In the genomic region with DNA sequence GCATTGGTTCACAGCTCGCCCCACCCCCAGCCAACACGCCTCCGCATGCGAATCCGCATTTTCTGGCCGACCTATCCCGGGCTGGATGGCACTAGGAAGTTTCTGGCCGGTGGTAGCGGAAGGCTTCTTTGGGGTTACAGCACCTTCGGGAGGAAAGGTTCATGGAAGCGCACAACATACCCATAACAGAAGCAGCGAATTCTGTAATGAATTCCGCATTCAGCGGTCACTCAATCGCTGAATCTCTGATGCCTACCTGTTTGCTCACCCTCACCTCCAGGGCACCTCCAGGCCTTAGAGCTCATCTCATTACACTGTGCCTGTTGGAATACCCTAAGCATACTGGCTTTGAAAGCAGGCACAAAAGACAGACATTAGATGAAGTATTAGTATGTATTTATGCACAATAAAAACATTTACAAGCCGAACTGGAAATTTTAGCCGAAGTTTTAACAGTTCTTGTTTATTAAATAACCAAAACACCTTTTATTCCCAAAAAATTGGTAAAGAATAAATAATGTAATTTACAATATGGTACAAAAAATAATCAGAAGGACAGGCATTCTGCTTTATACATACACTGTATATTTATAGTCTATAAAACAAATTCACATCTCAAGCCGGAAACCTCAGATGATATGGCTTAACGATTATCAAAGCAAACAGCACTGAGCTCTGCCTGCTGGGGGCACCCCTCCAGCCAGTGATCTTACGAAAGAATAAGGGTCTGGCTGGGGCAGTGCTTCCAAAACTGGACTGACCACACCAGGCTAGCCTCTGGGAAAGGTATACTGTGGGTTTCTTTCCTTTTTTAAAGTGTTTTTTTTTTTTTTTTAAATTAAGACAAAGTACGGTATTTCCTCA, we compare ENCODE assay signal across 8 mouse cellular contexts. TPM values are rescaled to one million over a fixed set of nuclear protein-coding genes. Genes with fewer than 3 reads are reported as not detected.
DNase-seq lines count a peak whose midpoint lies in the region; ATAC-seq and TF ChIP-seq lines count a peak whose summit lies in the region.

No protein-coding gene starts in this region.

- peak overlapping the region; percentile 83 for H3K4me2 ChIP-seq in heart, embryonic 14.5 days (ENCODE audit: low read length)
- peak overlapping the region; percentile 67 for H3K4me2 ChIP-seq in hindbrain, embryonic 11.5 days (replicated peaks; ENCODE audit: low read depth, low read length)

- POLR2A ChIA-PET in Patski (lab: Charles Lee): no interaction called here

- intact Hi-C loops in heart, postnatal 25 days (cut with DNase I): no loop called here

- CTCF ChIA-PET in Patski (lab: Charles Lee): interaction anchor here (1.1 to 1.8 kb wide), 3 partner anchors 10 to 24 kb away, joined by 3 to 4 read pairs (median 3); a partner anchor contains a TSS

- 16% methylated on average over 21 of the region's 21 CpGs for WGBS in heart, embryonic 14.5 days
- 16% methylated on average over 21 of the region's 21 CpGs for WGBS in hindbrain, embryonic 11.5 days
- 15% methylated on average over 21 of the region's 21 CpGs for WGBS in macrophage (ENCODE audit: missing documents)

- H3K27ac ChIP-seq in heart, embryonic 14.5 days (replicated peaks in 1 of 2; ENCODE audit: control insufficient read depth in 1 of 2, insufficient read depth in 1 of 2, low read depth in 2 of 2, low read length in 2 of 2): no peak overlapping the region
- no peak overlapping the region for H3K27ac ChIP-seq in hindbrain, embryonic 11.5 days (ENCODE audit: low read depth, low read length)
- H3K27ac ChIP-seq in macrophage: no peak overlapping the region

- DNase-seq in heart, postnatal 25 days (ENCODE audit: low spot score): no peak
- no peak for DNase-seq in Patski (ENCODE audit: low read depth, low spot score)
- no peak for DNase-seq in hindbrain, embryonic 11.5 days (ENCODE audit: low spot score)
- DNase-seq in T-cell, adult 2 months (ENCODE audit: low spot score): no peak
- no peak for DNase-seq in urinary bladder, postnatal 14 days (ENCODE audit: low spot score)
- DNase-seq in kidney, adult 11 months: no peak

- H3K4me3 ChIP-seq in heart, embryonic 14.5 days (ENCODE audit: control insufficient read depth in 1 of 2, insufficient read depth in 1 of 2, low read depth in 1 of 2, low read length in 2 of 2): peak overlapping the region; percentile 50 to 80
- H3K4me3 ChIP-seq in hindbrain, embryonic 11.5 days (ENCODE audit: low read depth, low read length): peak overlapping the region; percentile 86
- H3K4me3 ChIP-seq in macrophage (ENCODE audit: inconsistent target): peak overlapping the region; percentile 28

- H3K27me3 ChIP-seq in heart, embryonic 14.5 days (ENCODE audit: control insufficient read depth, insufficient read depth, low read length): no peaks in the 10 kb centered on the region
- no peaks in the 10 kb centered on the region for H3K27me3 ChIP-seq in Patski
- H3K27me3 ChIP-seq in hindbrain, embryonic 11.5 days (ENCODE audit: control insufficient read depth, insufficient read depth, low read length): no peaks in the 10 kb centered on the region

- TF ChIP-seq CTCF in Patski (IDR thresholded peaks at IDR 0.05): no peak

- H3K79me2 ChIP-seq in macrophage (ENCODE audit: inconsistent target): peaks cover 40% of the 10 kb centered on the region

- 0 out of 4 replicates have a peak, but pooled peaks cover 0 to 11% of the 10 kb centered on the region in 2 experiments for H3K4me1 ChIP-seq in heart, embryonic 14.5 days (ENCODE audit: control insufficient read depth in 2 of 2, insufficient read depth in 2 of 2, low read length in 2 of 2)
- H3K4me1 ChIP-seq in hindbrain, embryonic 11.5 days (replicated peaks; ENCODE audit: control insufficient read depth, insufficient read depth, low read length): no peaks in the 10 kb centered on the region

- H3K36me3 ChIP-seq in heart, embryonic 14.5 days (ENCODE audit: control insufficient read depth, insufficient read depth, low read length): peaks cover 48% of the 10 kb centered on the region
- H3K36me3 ChIP-seq in hindbrain, embryonic 11.5 days (ENCODE audit: control insufficient read depth, insufficient read depth, low read length): peaks cover 17% of the 10 kb centered on the region
- peaks cover 23% of the 10 kb centered on the region for H3K36me3 ChIP-seq in macrophage (ENCODE audit: inconsistent target)

- no peak for ATAC-seq in heart, embryonic 14.5 days (ENCODE audit: insufficient number of reproducible peaks, insufficient read depth, low FRiP score, low read depth)
- ATAC-seq in Patski: peak; percentile 24
- peak; percentile 66 for ATAC-seq in hindbrain, embryonic 11.5 days (ENCODE audit: low FRiP score)

- peak overlapping the region; percentile 64 for H3K9ac ChIP-seq in heart, embryonic 14.5 days (ENCODE audit: low read length)
- H3K9ac ChIP-seq in hindbrain, embryonic 11.5 days (ENCODE audit: low read depth, low read length): 0 out of 2 replicates have a peak overlapping the region, but pooled peaks have one; percentile 25

- in situ Hi-C loops in Patski (cut with MboI; ENCODE audit: low pct_unique_long_range_greater_than_20kb): no loop called here

- H3K9me3 ChIP-seq in heart, embryonic 14.5 days (ENCODE audit: control insufficient read depth, low read length): no peaks in the 10 kb centered on the region
- H3K9me3 ChIP-seq in hindbrain, embryonic 11.5 days (ENCODE audit: control insufficient read depth, low read length): no peaks in the 10 kb centered on the region

RNA-seq across cellular contexts. Expression of a gene that starts 0.6 kb away (rescaled TPM):
- polyA plus RNA-seq in heart, embryonic 14.5 days (2014; fragmentation: Nextera tagmentation; extraction: Ambion mirVana): 62.1 and 63.1 TPM in 2 replicates
- total RNA-seq in heart, postnatal 25 days (2021): 1 to 10 TPM; 8.4 to 8.6 TPM
- polyA plus RNA-seq in Patski (2021) (50.2 TPM), macrophage (2018) (22.2 to 58.8 TPM (median 31.5 TPM) in 3 replicates)
- 214 and 237 TPM in 2 replicates for polyA plus RNA-seq in hindbrain, embryonic 11.5 days (2014; fragmentation: Nextera tagmentation; extraction: Ambion mirVana)
- 10 to 100 TPM in 21 of 26 experiments, 1 to 10 TPM in 5; 5.2 to 38.2 (median 13.2) TPM for total RNA-seq in macrophage (2018; cell fraction: chromatin; rRNA removed)
- total RNA-seq in macrophage (2018; cell fraction: cytosol; rRNA removed): 10 to 100 TPM; 17.2 to 28.1 (median 23.0) TPM
- 10 to 100 TPM in 18 of 26 experiments, 1 to 10 TPM in 8; 5.7 to 42.1 (median 13.7) TPM for total RNA-seq in macrophage (2018; cell fraction: nucleus; rRNA removed)

RNA-seq across cellular contexts. Expression of a gene that starts 24.3 kb away (rescaled TPM):
- polyA plus RNA-seq in heart, embryonic 14.5 days (2014; fragmentation: Nextera tagmentation; extraction: Ambion mirVana): 27.8 and 31.0 TPM in 2 replicates
- total RNA-seq in heart, postnatal 25 days (2021): 10 to 100 TPM; 65.1 to 70.2 TPM
- polyA plus RNA-seq in Patski (2021): 66.3 TPM
- polyA plus RNA-seq in hindbrain, embryonic 11.5 days (2014; fragmentation: Nextera tagmentation; extraction: Ambion mirVana): 39.1 and 50.9 TPM in 2 replicates
- total RNA-seq in macrophage (2018; cell fraction: chromatin; rRNA removed): 100 to 1,000 TPM; 289 to 781 (median 579) TPM
- total RNA-seq in macrophage (2018; cell fraction: cytosol; rRNA removed): 10 to 100 TPM in 24 of 26 experiments, 1 to 10 TPM in 2; 9.3 to 42.9 (median 14.4) TPM
- total RNA-seq in macrophage (2018; cell fraction: nucleus; rRNA removed): 100 to 1,000 TPM; 131 to 499 (median 243) TPM
- polyA plus RNA-seq in macrophage (2018): 14.8 to 33.6 TPM (median 23.5 TPM) in 3 replicates

RNA-seq across cellular contexts. Expression of a gene that starts 54.5 kb away (rescaled TPM):
- polyA plus RNA-seq in heart, embryonic 14.5 days (2014; fragmentation: Nextera tagmentation; extraction: Ambion mirVana): 6.4 and 7.6 TPM in 2 replicates
- 10 to 100 TPM; 10.8 to 13.3 TPM for total RNA-seq in heart, postnatal 25 days (2021)
- 14.6 TPM for polyA plus RNA-seq in Patski (2021)
- polyA plus RNA-seq in hindbrain, embryonic 11.5 days (2014; fragmentation: Nextera tagmentation; extraction: Ambion mirVana): 11.2 and 15.1 TPM in 2 replicates
- 10 to 100 TPM; 18.4 to 71.2 (median 45.9) TPM for total RNA-seq in macrophage (2018; cell fraction: chromatin; rRNA removed)
- 10 to 100 TPM in 20 of 26 experiments, 1 to 10 TPM in 6; 6.0 to 17.1 (median 13.3) TPM for total RNA-seq in macrophage (2018; cell fraction: cytosol; rRNA removed)
- 10 to 100 TPM; 14.4 to 47.9 (median 26.1) TPM for total RNA-seq in macrophage (2018; cell fraction: nucleus; rRNA removed)
- 6.7 to 8.9 TPM (median 7.8 TPM) in 3 replicates for polyA plus RNA-seq in macrophage (2018)

RNA-seq across cellular contexts. Expression of a gene that starts 54.8 kb away (rescaled TPM):
- 9.9 and 10.6 TPM in 2 replicates for polyA plus RNA-seq in heart, embryonic 14.5 days (2014; fragmentation: Nextera tagmentation; extraction: Ambion mirVana)
- total RNA-seq in heart, postnatal 25 days (2021): 1 to 10 TPM; 4.9 to 6.6 TPM
- polyA plus RNA-seq in Patski (2021) (24.5 TPM), macrophage (2018) (5.9 to 8.6 TPM (median 6.8 TPM) in 3 replicates)
- polyA plus RNA-seq in hindbrain, embryonic 11.5 days (2014; fragmentation: Nextera tagmentation; extraction: Ambion mirVana): 15.9 and 17.5 TPM in 2 replicates
- 10 to 100 TPM in 23 of 26 experiments, 1 to 10 TPM in 3; 3.5 to 54.1 (median 32.1) TPM for total RNA-seq in macrophage (2018; cell fraction: chromatin; rRNA removed)
- total RNA-seq in macrophage (2018; cell fraction: cytosol; rRNA removed): 1 to 10 TPM; 4.3 to 9.7 (median 6.7) TPM
- 10 to 100 TPM in 19 of 26 experiments, 1 to 10 TPM in 7; 3.2 to 28.9 (median 12.6) TPM for total RNA-seq in macrophage (2018; cell fraction: nucleus; rRNA removed)

Comparison
In these comparisons a context has a peak if more than half of its experiments do, and no peak if none do; other contexts are left out.
1. H3K4me3 ChIP-seq: peak in every context shown above with its lines; median percentile 86 in hindbrain, embryonic 11.5 days; 65 in heart, embryonic 14.5 days; 28 in macrophage.